Mouse (Mus musculus) stomach, postnatal 0 days (tissue): Measurements from ENCODE around the gene Prmt8.

Source experiments
- CTCF ChIP-seq: IDR thresholded peaks from 2 replicates; pipeline ENCODE4 v1.5.1; 2016; ENCODE audit warnings: antibody characterized with exemption, low read depth, mild to moderate bottlenecking, moderate library complexity
- EP300 ChIP-seq: optimal IDR thresholded peaks from 2 replicates; pipeline ENCODE3; 2016; ENCODE audit warnings: antibody characterized with exemption

DNA sequence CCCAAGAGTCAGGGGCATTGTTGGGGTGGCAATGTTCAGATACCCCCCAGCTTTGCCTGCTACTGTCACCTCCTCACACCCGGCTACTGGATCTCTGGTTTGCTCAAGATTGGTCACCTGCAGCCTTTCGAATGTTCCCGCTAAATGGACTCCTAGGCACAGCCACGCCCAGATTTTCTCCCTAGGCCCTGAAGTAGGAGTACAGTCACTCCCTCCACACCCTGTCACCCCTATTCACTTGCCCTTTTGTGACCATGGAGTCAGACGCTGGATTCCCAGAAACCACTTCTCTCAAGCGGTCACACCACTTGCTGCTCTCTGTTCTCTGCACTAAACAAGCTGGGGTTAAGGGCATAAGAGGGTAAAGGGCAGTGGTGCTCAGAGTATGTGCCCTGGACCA, 28.1 kb downstream of the Prmt8 start:
- no peak for TF ChIP-seq CTCF
- TF ChIP-seq EP300 = no peak
